Mouse (Mus musculus): ENCODE data around the gene Phf19. TPM values are rescaled to one million over a fixed set of nuclear protein-coding genes. Genes with fewer than 3 reads are reported as not detected.

The Phf19 gene
- polyA plus RNA-seq, 1 experiment = 1.8 TPM

- no peak for TF ChIP-seq TAL1 (IDR thresholded peaks at IDR 0.05; ENCODE audit: low read length)
- no peak for TF ChIP-seq GATA1 (IDR thresholded peaks at IDR 0.05; ENCODE audit: low read length)
- Histone ChIP-seq H3K27me3 (ENCODE audit: control insufficient read depth) (peaks cover 15% of the 10 kb centered on the region), H3K4me3 (replicated peaks) (no peak overlapping the region), H3K36me3 (ENCODE audit: control insufficient read depth) (no peaks in the 10 kb centered on the region), H3K9me3 (ENCODE audit: control insufficient read depth, low read length) (no peaks in the 10 kb centered on the region), H3K4me1 (ENCODE audit: control insufficient read depth) (no peaks in the 10 kb centered on the region)
These were observed 43.6 kb upstream of the Phf19 start for GRCm38 (mm10) chr2:34957405-34957804.

GRCm38 (mm10) chr2:34956941-34957340 is 43.1 kb upstream of the Phf19 start:
- Histone ChIP-seq H3K4me3 (replicated peaks) (no peak overlapping the region), H3K36me3 (ENCODE audit: control insufficient read depth) (no peaks in the 10 kb centered on the region), H3K4me1 (ENCODE audit: control insufficient read depth) (no peaks in the 10 kb centered on the region), H3K27me3 (ENCODE audit: control insufficient read depth) (peaks cover 15% of the 10 kb centered on the region), H3K9me3 (ENCODE audit: control insufficient read depth, low read length) (no peaks in the 10 kb centered on the region)
- TF ChIP-seq TAL1 (IDR thresholded peaks at IDR 0.05; ENCODE audit: low read length) (no peak), GATA1 (IDR thresholded peaks at IDR 0.05; ENCODE audit: low read length) (no peak)

- H3K9me3 ChIP-seq (ENCODE audit: control insufficient read depth, low read length) = no peaks in the 10 kb centered on the region
- no peaks in the 10 kb centered on the region for H3K36me3 ChIP-seq (ENCODE audit: control insufficient read depth)
- no peak for TF ChIP-seq TAL1 (IDR thresholded peaks at IDR 0.05; ENCODE audit: low read length)
- no peak for TF ChIP-seq GATA1 (IDR thresholded peaks at IDR 0.05; ENCODE audit: low read length)
- H3K27me3 ChIP-seq (ENCODE audit: control insufficient read depth) = no peaks in the 10 kb centered on the region
- H3K4me1 ChIP-seq (ENCODE audit: control insufficient read depth) = no peaks in the 10 kb centered on the region
- H3K4me3 ChIP-seq (replicated peaks) = no peak overlapping the region
These were observed 40.5 kb upstream of the Phf19 start for GRCm38 (mm10) chr2:34954344-34954743.

GRCm38 (mm10) chr2:34953547-34954116 is 39.8 kb upstream of the Phf19 start:
- no peaks in the 10 kb centered on the region for H3K27me3 ChIP-seq (ENCODE audit: control insufficient read depth)
- H3K4me3 ChIP-seq (replicated peaks) = no peak overlapping the region
- H3K36me3 ChIP-seq (ENCODE audit: control insufficient read depth) = no peaks in the 10 kb centered on the region
- TF ChIP-seq GATA1 (IDR thresholded peaks at IDR 0.05; ENCODE audit: low read length) (no peak), TAL1 (IDR thresholded peaks at IDR 0.05; ENCODE audit: low read length) (no peak)
- no peaks in the 10 kb centered on the region for H3K9me3 ChIP-seq (ENCODE audit: control insufficient read depth, low read length)
- H3K4me1 ChIP-seq (ENCODE audit: control insufficient read depth) = no peaks in the 10 kb centered on the region

- Histone ChIP-seq H3K4me3 (replicated peaks) (no peak overlapping the region), H3K36me3 (ENCODE audit: control insufficient read depth) (no peaks in the 10 kb centered on the region), H3K27me3 (ENCODE audit: control insufficient read depth) (peaks cover 3% of the 10 kb centered on the region; the same call in 1 of the 2 replicates), H3K9me3 (ENCODE audit: control insufficient read depth, low read length) (no peaks in the 10 kb centered on the region), H3K4me1 (ENCODE audit: control insufficient read depth) (no peaks in the 10 kb centered on the region)
- TF ChIP-seq GATA1 (IDR thresholded peaks at IDR 0.05; ENCODE audit: low read length) (no peak), TAL1 (IDR thresholded peaks at IDR 0.05; ENCODE audit: low read length) (no peak)
These were observed 39.2 kb upstream of the Phf19 start for GRCm38 (mm10) chr2:34953018-34953417.

- Histone ChIP-seq H3K4me1 (ENCODE audit: control insufficient read depth) (no peaks in the 10 kb centered on the region), H3K9me3 (ENCODE audit: control insufficient read depth, low read length) (no peaks in the 10 kb centered on the region)
- no peak for TF ChIP-seq GATA1 (IDR thresholded peaks at IDR 0.05; ENCODE audit: low read length)
- TF ChIP-seq TAL1 (IDR thresholded peaks at IDR 0.05; ENCODE audit: low read length) = no peak
These were observed 37.6 kb upstream of the Phf19 start for GRCm38 (mm10) chr2:34951469-34951868.

GRCm38 (mm10) chr2:34948622-34949021 is 34.8 kb upstream of the Phf19 start:
- TF ChIP-seq GATA1 (IDR thresholded peaks at IDR 0.05; ENCODE audit: low read length) (no peak), TAL1 (IDR thresholded peaks at IDR 0.05; ENCODE audit: low read length) (no peak)
- H3K4me3 ChIP-seq (replicated peaks) = no peak overlapping the region
- H3K27me3 ChIP-seq (ENCODE audit: control insufficient read depth) = peaks cover 5% of the 10 kb centered on the region; the same call in 1 of the 2 replicates
- H3K36me3 ChIP-seq (ENCODE audit: control insufficient read depth) = no peaks in the 10 kb centered on the region
- no peaks in the 10 kb centered on the region for H3K9me3 ChIP-seq (ENCODE audit: control insufficient read depth, low read length)
- H3K4me1 ChIP-seq (ENCODE audit: control insufficient read depth) = no peaks in the 10 kb centered on the region; the same call in 1 of the 2 replicates

More at GRCm38 (mm10) chr2:34951469-34951868, 37.6 kb upstream of the Phf19 start:
- Histone ChIP-seq H3K4me3 (replicated peaks) (no peak overlapping the region), H3K36me3 (ENCODE audit: control insufficient read depth) (no peaks in the 10 kb centered on the region), H3K27me3 (ENCODE audit: control insufficient read depth) (peaks cover 5% of the 10 kb centered on the region; the same call in 1 of the 2 replicates)

- TF ChIP-seq TAL1 (IDR thresholded peaks at IDR 0.05; ENCODE audit: low read length) (no peak), GATA1 (IDR thresholded peaks at IDR 0.05; ENCODE audit: low read length) (no peak)
- Histone ChIP-seq H3K4me3 (replicated peaks) (no peak overlapping the region), H3K9me3 (ENCODE audit: control insufficient read depth, low read length) (no peaks in the 10 kb centered on the region)
These were observed 32.2 kb upstream of the Phf19 start for GRCm38 (mm10) chr2:34946046-34946445.

GRCm38 (mm10) chr2:34945580-34945979 is 31.8 kb upstream of the Phf19 start:
- TF ChIP-seq TAL1 (IDR thresholded peaks at IDR 0.05; ENCODE audit: low read length) (no peak), GATA1 (IDR thresholded peaks at IDR 0.05; ENCODE audit: low read length) (no peak)
- Histone ChIP-seq H3K4me3 (replicated peaks) (no peak overlapping the region), H3K4me1 (ENCODE audit: control insufficient read depth) (no peaks in the 10 kb centered on the region; the same call in 1 of the 2 replicates)

More at GRCm38 (mm10) chr2:34946046-34946445, 32.2 kb upstream of the Phf19 start:
- Histone ChIP-seq H3K4me1 (ENCODE audit: control insufficient read depth) (no peaks in the 10 kb centered on the region; the same call in 1 of the 2 replicates), H3K27me3 (ENCODE audit: control insufficient read depth) (peaks cover 10% of the 10 kb centered on the region), H3K36me3 (ENCODE audit: control insufficient read depth) (no peaks in the 10 kb centered on the region)

More at GRCm38 (mm10) chr2:34945580-34945979, 31.8 kb upstream of the Phf19 start:
- Histone ChIP-seq H3K27me3 (ENCODE audit: control insufficient read depth) (peaks cover 11% of the 10 kb centered on the region), H3K9me3 (ENCODE audit: control insufficient read depth, low read length) (no peaks in the 10 kb centered on the region), H3K36me3 (ENCODE audit: control insufficient read depth) (no peaks in the 10 kb centered on the region)
